Mouse (Mus musculus): Measurements from ENCODE around the gene Hnrnpab. TPM values are rescaled to one million over a fixed set of nuclear protein-coding genes. Genes with fewer than 3 reads are reported as not detected.

The Hnrnpab gene
- total and polyA plus RNA-seq, 3 experiments, result 893 to 2,181 (median 1,100) TPM

- Histone ChIP-seq H3K4me1 (ENCODE audit: control insufficient read depth in 1 of 2, insufficient read depth in 2 of 2) (peaks cover 0 to 49% of the 10 kb centered on the region in 2 experiments; a peak in 3 of 4 replicates), H3K4me3 (replicated peaks in 1 of 3; ENCODE audit: low read depth in 2 of 3, low read length in 2 of 3, poor library complexity in 1 of 3) (no peak overlapping the region), H3K79me2 (replicated peaks; ENCODE audit: control insufficient read depth, extremely low read depth, insufficient read depth, poor library complexity, severe bottlenecking) (0 out of 2 replicates have a peak, but pooled peaks cover under 1% of the 10 kb centered on the region), H3K4me2 (ENCODE audit: insufficient read depth, low read depth, poor library complexity, severe bottlenecking) (no peak overlapping the region), H3K27ac (ENCODE audit: insufficient read depth, low read depth) (no peak overlapping the region), H3K9ac (ENCODE audit: insufficient read depth, low read depth) (no peak overlapping the region), H3K9me3 (replicated peaks; ENCODE audit: low read length) (no peaks in the 10 kb centered on the region), H3K27me3 (replicated peaks) (no peaks in the 10 kb centered on the region), H3K36me3 (replicated peaks in 1 of 2; ENCODE audit: control insufficient read depth in 1 of 2, insufficient read depth in 1 of 2, low read length in 1 of 2) (peaks cover 69 to 96% of the 10 kb centered on the region in 2 experiments)
- in situ Hi-C loops (cut with MboI; ENCODE audit: low pct_ligation_motif_present, low pct_unique_long_range_greater_than_20kb, low sequenced_read_pairs), result no loop called here
- TF ChIP-seq RCOR1 (conservative IDR thresholded peaks at IDR 0.05; ENCODE audit: low read depth, low read length), result no peak
- TF ChIP-seq HCFC1 (IDR thresholded peaks at IDR 0.05; ENCODE audit: low read depth, low read length), result no peak
- no peak for TF ChIP-seq RAD21 (IDR thresholded peaks at IDR 0.05; ENCODE audit: low read depth, low read length)
- TF ChIP-seq ZNF384 (IDR thresholded peaks at IDR 0.05; ENCODE audit: low read depth, low read length), result no peak
- TF ChIP-seq UBTF (IDR thresholded peaks at IDR 0.05; ENCODE audit: low read depth, low read length), result no peak
- TF ChIP-seq USF2 (conservative IDR thresholded peaks at IDR 0.05; ENCODE audit: low read depth, low read length), result no peak
- TF ChIP-seq ZMIZ1 (IDR thresholded peaks at IDR 0.05; ENCODE audit: low read depth, low read length), result no peak
- no peak for TF ChIP-seq NELFE (IDR thresholded peaks at IDR 0.05; ENCODE audit: low read depth, low read length)
- no peak; the same call in 1 of the 2 replicates for TF ChIP-seq POLR2A (IDR thresholded peaks at IDR 0.05; ENCODE audit: low read depth, low read length)
- TF ChIP-seq MAX (IDR thresholded peaks at IDR 0.05; ENCODE audit: low read length), result no peak
- no peak for TF ChIP-seq SMC3 (IDR thresholded peaks at IDR 0.05; ENCODE audit: low read depth, low read length)
- no peak for TF ChIP-seq CHD1 (IDR thresholded peaks at IDR 0.05; ENCODE audit: low read depth, low read length)
- TF ChIP-seq SIN3A (IDR thresholded peaks at IDR 0.05; ENCODE audit: low read length), result no peak
- no peak for TF ChIP-seq PAX5 (IDR thresholded peaks at IDR 0.05; ENCODE audit: low read length)
- no peak for DNase-seq (ENCODE audit: extremely low read depth)
- dilution Hi-C loops (cut with MboI; ENCODE audit: extremely low pct_ligation_motif_present, extremely low pct_unique_long_range_greater_than_20kb, low sequenced_read_pairs), result no loop called here
These were observed 20.8 kb upstream of the Hnrnpab start for GRCm38 (mm10) chr11:51627425-51627824.

- Histone ChIP-seq H3K79me2 (replicated peaks; ENCODE audit: control insufficient read depth, extremely low read depth, insufficient read depth, poor library complexity, severe bottlenecking) (peaks cover 21% of the 10 kb centered on the region), H3K9ac (ENCODE audit: insufficient read depth, low read depth) (no peak overlapping the region), H3K4me2 (ENCODE audit: insufficient read depth, low read depth, poor library complexity, severe bottlenecking) (no peak overlapping the region), H3K36me3 (replicated peaks in 1 of 2; ENCODE audit: control insufficient read depth in 1 of 2, insufficient read depth in 1 of 2, low read length in 1 of 2) (peaks cover 78 to 90% of the 10 kb centered on the region in 2 experiments), H3K27ac (ENCODE audit: insufficient read depth, low read depth) (peak overlapping the region; percentile 57), H3K9me3 (replicated peaks; ENCODE audit: low read length) (no peaks in the 10 kb centered on the region), H3K27me3 (replicated peaks) (no peaks in the 10 kb centered on the region), H3K4me3 (replicated peaks in 1 of 3; ENCODE audit: low read depth in 2 of 3, low read length in 2 of 3, poor library complexity in 1 of 3) (no peak overlapping the region), H3K4me1 (ENCODE audit: control insufficient read depth in 1 of 2, insufficient read depth in 2 of 2) (peaks cover 8 to 49% of the 10 kb centered on the region in 2 experiments)
- TF ChIP-seq CTCF (conservative IDR thresholded peaks at IDR 0.05 in 1 of 2, IDR thresholded peaks at IDR 0.05 in 1 of 2; ENCODE audit: low read depth in 2 of 2, low read length in 2 of 2) (no peak), USF1 (IDR thresholded peaks at IDR 0.05; ENCODE audit: low read depth, low read length) (no peak), UBTF (IDR thresholded peaks at IDR 0.05; ENCODE audit: low read depth, low read length) (no peak), POLR2A (IDR thresholded peaks at IDR 0.05; ENCODE audit: low read depth, low read length) (peak; percentile 16; the same call in 1 of the 2 replicates), E2F4 (IDR thresholded peaks at IDR 0.05; ENCODE audit: insufficient replicate concordance, low read depth, low read length) (no peak), ZMIZ1 (IDR thresholded peaks at IDR 0.05; ENCODE audit: low read depth, low read length) (peak; percentile 63)
- in situ Hi-C loops (cut with MboI; ENCODE audit: low pct_ligation_motif_present, low pct_unique_long_range_greater_than_20kb, low sequenced_read_pairs) (no loop called here), dilution Hi-C loops (cut with MboI; ENCODE audit: extremely low pct_ligation_motif_present, extremely low pct_unique_long_range_greater_than_20kb, low sequenced_read_pairs) (no loop called here)
- no peak for DNase-seq (ENCODE audit: extremely low read depth)
These were observed 18.7 kb upstream of the Hnrnpab start for GRCm38 (mm10) chr11:51625187-51625820.
